Mouse (Mus musculus): Measurements from ENCODE around the gene P2ry2.

The P2ry2 gene

GRCm38 (mm10) chr7:100979175-100979574 lies 33.5 kb downstream of the P2ry2 start:
- DNase-seq: no peak

GRCm38 (mm10) chr7:100978171-100978570 lies 34.5 kb downstream of the P2ry2 start:
- no peak for DNase-seq

GRCm38 (mm10) chr7:100974135-100974903 lies 38.3 kb downstream of the P2ry2 start, which contains the start of gene P2ry6:
Gene P2ry6, minus strand, starts transcription at chr7:100974649.
- peak; percentile 37 for DNase-seq

GRCm38 (mm10) chr7:100972875-100973274 lies 39.8 kb downstream of the P2ry2 start:
- DNase-seq: no peak

GRCm38 (mm10) chr7:100968874-100969659 lies 43.6 kb downstream of the P2ry2 start:
- no peak for DNase-seq

- DNase-seq: no peak
Measured at GRCm38 (mm10) chr7:100968376-100968775, 44.3 kb downstream of the P2ry2 start.

- no peak for DNase-seq
Measured at GRCm38 (mm10) chr7:100967850-100968249, 44.8 kb downstream of the P2ry2 start.

GRCm38 (mm10) chr7:100966014-100966413 lies 46.7 kb downstream of the P2ry2 start:
- no peak for DNase-seq

GRCm38 (mm10) chr7:100965079-100965478 lies 47.6 kb downstream of the P2ry2 start:
- DNase-seq: peak; percentile 69

- peak; percentile 40 for DNase-seq
Measured at GRCm38 (mm10) chr7:100964242-100964641, 48.4 kb downstream of the P2ry2 start.

- no peak for DNase-seq
Measured at GRCm38 (mm10) chr7:100963381-100963780, 49.3 kb downstream of the P2ry2 start.

GRCm38 (mm10) chr7:100961146-100961545 lies 51.5 kb downstream of the P2ry2 start:
- no peak for DNase-seq

GRCm38 (mm10) chr7:100960462-100960861 lies 52.2 kb downstream of the P2ry2 start:
- no peak for DNase-seq

- DNase-seq: peak; percentile 42
Measured at GRCm38 (mm10) chr7:100958426-100958825, 54.2 kb downstream of the P2ry2 start.

- DNase-seq: no peak
Measured at GRCm38 (mm10) chr7:100952686-100953085, 60.0 kb downstream of the P2ry2 start.

- no peak for DNase-seq
Measured at GRCm38 (mm10) chr7:100951903-100952302, 60.8 kb downstream of the P2ry2 start.

GRCm38 (mm10) chr7:100950481-100951010 lies 62.1 kb downstream of the P2ry2 start:
- DNase-seq: no peak

- DNase-seq: no peak
Measured at GRCm38 (mm10) chr7:100950031-100950430, 62.6 kb downstream of the P2ry2 start.

All from retina, postnatal 1 day (tissue).